Mouse (Mus musculus) CH12.LX (cell line): ENCODE results near the gene 6430548M08Rik.

Experiments
- CHD1 ChIP-seq: IDR thresholded peaks from 2 replicates; pipeline ENCODE4 v1.6.1; 2012; ENCODE audit warnings: low read depth, low read length, improper control_type of control experiment, inconsistent platforms
- CHD2 ChIP-seq: IDR thresholded peaks from 2 replicates; pipeline ENCODE4 v1.6.1; 2011; ENCODE audit warnings: low read length, improper control_type of control experiment
- EP300 ChIP-seq: IDR thresholded peaks from 2 replicates; pipeline ENCODE4 v1.6.1; 2011; ENCODE audit warnings: low read length, improper control_type of control experiment
- JUND ChIP-seq: conservative IDR thresholded peaks from 2 replicates; pipeline ENCODE4 v1.6.1; 2011; ENCODE audit warnings: low read depth, low read length, improper control_type of control experiment
- NELFE ChIP-seq: IDR thresholded peaks from 2 replicates; pipeline ENCODE4 v1.6.1; 2011; ENCODE audit warnings: low read depth, low read length, improper control_type of control experiment
- POLR2A ChIP-seq: IDR thresholded peaks from 2 replicates; pipeline ENCODE4 v1.6.1; 2011; ENCODE audit warnings: low read depth, mild to moderate bottlenecking, improper control_type of control experiment, low read length
- POLR2AphosphoS2 ChIP-seq: IDR thresholded peaks from 2 replicates; pipeline ENCODE4 v1.6.1; 2011; ENCODE audit warnings: low read depth, low read length, improper control_type of control experiment
- SIN3A ChIP-seq: IDR thresholded peaks from 2 replicates; pipeline ENCODE4 v1.6.1; 2012; ENCODE audit warnings: low read length, improper control_type of control experiment, inconsistent platforms
- UBTF ChIP-seq: IDR thresholded peaks from 2 replicates; pipeline ENCODE4 v1.6.1; 2012; ENCODE audit warnings: low read depth, mild to moderate bottlenecking, inconsistent platforms, low read length, improper control_type of control experiment, moderate library complexity
- ZKSCAN1 ChIP-seq: IDR thresholded peaks from 2 replicates; pipeline ENCODE4 v1.6.1; 2012; ENCODE audit warnings: low read depth, inconsistent platforms, low read length, improper control_type of control experiment, borderline replicate concordance

- TF ChIP-seq SIN3A: no peak
- no peak for TF ChIP-seq CHD2
- TF ChIP-seq UBTF: no peak
- no peak for TF ChIP-seq EP300
- TF ChIP-seq NELFE: no peak
- TF ChIP-seq ZKSCAN1: no peak
- TF ChIP-seq POLR2A: no peak
- no peak for TF ChIP-seq JUND
- TF ChIP-seq CHD1: no peak
- TF ChIP-seq POLR2AphosphoS2: no peak
These were observed 9.2 kb upstream of the 6430548M08Rik start for GRCm38 (mm10) chr8:120104721-120105272.
